Mouse (Mus musculus) MEL (cell line): Measurements from ENCODE around the gene Bcas3.

Source experiments
- HCFC1 ChIP-seq: IDR thresholded peaks from 2 replicates; pipeline ENCODE4 v1.6.1; 2012; ENCODE audit warnings: low read depth, mild to moderate bottlenecking, inconsistent platforms, low read length, improper control_type of control experiment, moderate library complexity
- JUND ChIP-seq: IDR thresholded peaks from 2 replicates; pipeline ENCODE4 v1.6.1; 2011; ENCODE audit warnings: low read depth, mild to moderate bottlenecking, improper control_type of control experiment, low read length
- POLR2A ChIP-seq, 2 experiments: IDR thresholded peaks; 2 replicates each; pipeline ENCODE4 v1.6.1; 2011 to 2012; ENCODE audit warnings: low read length in 2 of 2, mild to moderate bottlenecking in 2 of 2, control low read depth in 1 of 2, improper control_type of control experiment in 1 of 2, low read depth in 1 of 2, moderate library complexity in 1 of 2; ENCODE audit not compliant: control insufficient read depth in 1 of 2, insufficient read depth in 1 of 2, poor library complexity in 1 of 2
- POLR2AphosphoS2 ChIP-seq: IDR thresholded peaks from 2 replicates; pipeline ENCODE4 v1.6.1; 2011; ENCODE audit warnings: low read length, improper control_type of control experiment
- TAL1 ChIP-seq: IDR thresholded peaks from 2 replicates; pipeline ENCODE4 v1.6.1; 2012; ENCODE audit warnings: mild to moderate bottlenecking, inconsistent platforms, low read length, moderate library complexity, mixed read lengths
- TCF12 ChIP-seq: IDR thresholded peaks from 2 replicates; pipeline ENCODE4 v1.6.1; 2014; ENCODE audit warnings: low read depth, mild to moderate bottlenecking, inconsistent platforms, low read length, improper control_type of control experiment, moderate library complexity

GRCm38 (mm10) chr11:85706630-85707029 is 353.7 kb downstream of the Bcas3 start:
- TF ChIP-seq HCFC1 (no peak), POLR2A (IDR thresholded peaks at IDR 0.05; ENCODE audit: control insufficient read depth in 1 of 2, insufficient read depth in 1 of 2, low read depth in 1 of 2, low read length in 2 of 2, poor library complexity in 1 of 2) (no peak), JUND (no peak), POLR2AphosphoS2 (no peak), TAL1 (no peak), TCF12 (no peak)
